Mouse (Mus musculus) kidney, postnatal 14 days (tissue): ENCODE results near the gene Gm826.

Experiments used
- DNase-seq: peaks from one replicate; pipeline ENCODE4 v3.0.0; 2022; ENCODE audit warnings: mixed read lengths

The Gm826 gene

DNA sequence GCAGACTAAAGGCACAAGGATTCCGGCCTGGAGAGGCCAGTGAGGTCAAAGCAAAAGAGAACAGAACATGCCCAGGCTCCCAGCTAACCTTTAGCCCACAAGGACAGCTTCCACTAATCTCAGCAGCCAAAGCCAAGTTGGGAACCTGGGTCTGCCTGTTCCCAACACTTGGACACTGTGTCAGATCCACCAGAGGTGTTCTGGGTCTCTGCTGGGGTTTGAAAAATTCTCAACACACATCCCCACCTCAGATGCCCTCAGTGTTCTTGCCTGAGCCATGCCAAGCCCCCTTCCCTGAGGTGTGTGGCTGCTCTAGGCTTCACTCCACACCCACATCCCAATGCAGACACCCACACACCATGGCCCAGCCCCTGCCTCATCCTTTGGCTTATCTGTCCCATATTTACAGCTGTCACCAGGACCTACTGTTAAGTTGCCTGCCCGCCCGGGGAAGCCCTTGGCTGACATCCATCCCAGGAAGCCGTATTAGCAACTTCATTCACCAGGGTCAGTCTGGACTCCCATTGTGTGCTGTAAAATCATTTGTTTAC is at the start of gene Gm826:
TSS of gene Gm826 (minus strand) at position 52 of the 551 bp plus-strand sequence.
- DNase-seq, result peak; percentile 67

DNA sequence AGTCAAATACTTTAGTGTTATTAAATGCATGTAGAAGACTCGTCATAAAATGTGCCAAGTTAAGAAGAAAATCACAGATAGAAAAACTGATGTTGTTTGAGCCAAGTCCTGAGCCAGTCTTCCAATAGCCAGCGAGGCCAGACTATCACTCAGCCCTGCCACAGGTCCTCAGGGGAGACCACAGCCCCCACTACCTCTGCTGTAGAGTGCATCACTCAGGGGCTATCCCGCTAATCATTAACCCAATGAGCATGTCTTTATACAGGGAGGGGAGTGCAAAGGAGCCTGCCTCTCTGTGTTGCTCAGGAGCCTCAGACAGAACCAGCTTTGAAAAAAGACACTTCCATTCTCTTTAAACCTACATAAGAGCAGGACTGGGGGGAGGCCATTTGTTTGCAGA is 49.5 kb upstream of the Gm826 start:
- DNase-seq, result no peak

DNA sequence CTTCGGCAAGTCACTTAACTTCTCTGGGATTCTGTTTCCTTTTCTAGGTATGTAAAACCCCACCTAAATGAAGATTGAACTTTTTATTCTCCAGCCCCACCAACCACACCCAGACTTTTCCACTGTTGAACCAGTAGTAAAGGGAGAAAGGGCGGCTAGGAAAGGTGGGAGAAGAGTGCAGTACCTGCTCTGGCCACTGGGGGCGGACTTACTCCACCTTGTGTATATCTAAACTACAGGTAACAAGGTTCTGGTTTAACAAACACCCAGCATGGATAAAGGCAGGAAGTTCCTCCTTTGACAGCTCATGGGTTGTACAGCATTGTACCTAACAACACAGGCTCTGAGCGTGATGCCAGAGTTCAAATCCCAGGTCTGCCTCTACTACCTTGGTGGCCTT is 44.3 kb upstream of the Gm826 start:
- peak; percentile 56 for DNase-seq

DNA sequence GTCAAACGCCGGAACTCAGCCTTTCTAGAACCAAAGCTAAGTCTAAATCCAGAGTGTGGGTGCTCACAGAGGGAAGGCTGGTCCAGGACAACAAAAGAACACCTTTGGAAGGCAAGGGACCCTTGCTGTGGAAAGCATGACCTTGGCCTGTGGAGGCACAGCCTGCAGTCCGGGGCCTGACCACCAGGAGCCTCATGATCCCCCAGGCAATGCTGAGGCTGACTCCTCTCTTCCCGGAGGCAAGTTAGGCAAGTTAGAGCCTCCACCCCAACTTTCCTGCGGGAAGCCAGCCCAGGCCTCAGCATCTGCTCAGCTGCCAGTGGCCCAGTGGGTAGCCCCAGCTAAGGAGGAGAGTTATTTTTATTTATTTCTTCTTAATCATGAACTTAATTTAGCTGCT is 42.3 kb upstream of the Gm826 start:
- DNase-seq, result no peak

DNA sequence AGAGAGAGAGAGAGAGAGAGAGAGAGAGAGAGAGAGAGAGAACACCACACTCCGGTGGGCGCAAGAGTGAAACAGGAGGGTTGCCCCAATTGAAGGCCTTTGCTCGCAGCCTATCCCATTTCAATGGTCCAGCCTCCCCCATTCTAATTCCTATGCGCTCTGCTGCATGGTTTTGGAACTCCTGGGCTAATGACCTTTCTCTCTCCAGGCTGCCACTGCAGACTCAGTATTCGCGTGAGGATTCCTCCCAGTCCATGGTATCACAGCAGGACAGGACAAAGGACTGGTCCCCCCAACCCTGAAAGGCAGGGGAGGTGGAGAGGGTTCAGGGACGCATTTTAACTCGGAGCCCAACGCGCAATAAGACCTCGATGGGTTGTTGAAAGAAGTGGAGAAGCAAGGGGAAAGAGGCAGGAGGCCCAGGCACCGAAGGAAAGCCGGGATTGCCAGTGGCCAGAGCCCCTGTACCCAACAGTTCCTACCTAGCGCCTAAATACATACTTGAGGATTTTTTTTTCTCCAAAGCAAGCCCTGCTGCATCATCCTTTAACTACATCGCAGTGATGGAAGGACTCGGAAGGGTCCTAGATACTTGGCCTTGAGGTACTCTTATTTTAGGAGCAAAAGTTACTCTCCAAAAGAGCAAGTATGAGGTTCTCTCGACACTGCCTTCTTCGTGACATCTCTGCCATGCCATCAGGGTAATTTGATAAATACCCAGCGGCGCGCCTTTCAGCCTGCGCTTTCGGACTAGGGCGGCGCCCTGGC is 35.9 kb upstream of the Gm826 start:
- no peak for DNase-seq

DNA sequence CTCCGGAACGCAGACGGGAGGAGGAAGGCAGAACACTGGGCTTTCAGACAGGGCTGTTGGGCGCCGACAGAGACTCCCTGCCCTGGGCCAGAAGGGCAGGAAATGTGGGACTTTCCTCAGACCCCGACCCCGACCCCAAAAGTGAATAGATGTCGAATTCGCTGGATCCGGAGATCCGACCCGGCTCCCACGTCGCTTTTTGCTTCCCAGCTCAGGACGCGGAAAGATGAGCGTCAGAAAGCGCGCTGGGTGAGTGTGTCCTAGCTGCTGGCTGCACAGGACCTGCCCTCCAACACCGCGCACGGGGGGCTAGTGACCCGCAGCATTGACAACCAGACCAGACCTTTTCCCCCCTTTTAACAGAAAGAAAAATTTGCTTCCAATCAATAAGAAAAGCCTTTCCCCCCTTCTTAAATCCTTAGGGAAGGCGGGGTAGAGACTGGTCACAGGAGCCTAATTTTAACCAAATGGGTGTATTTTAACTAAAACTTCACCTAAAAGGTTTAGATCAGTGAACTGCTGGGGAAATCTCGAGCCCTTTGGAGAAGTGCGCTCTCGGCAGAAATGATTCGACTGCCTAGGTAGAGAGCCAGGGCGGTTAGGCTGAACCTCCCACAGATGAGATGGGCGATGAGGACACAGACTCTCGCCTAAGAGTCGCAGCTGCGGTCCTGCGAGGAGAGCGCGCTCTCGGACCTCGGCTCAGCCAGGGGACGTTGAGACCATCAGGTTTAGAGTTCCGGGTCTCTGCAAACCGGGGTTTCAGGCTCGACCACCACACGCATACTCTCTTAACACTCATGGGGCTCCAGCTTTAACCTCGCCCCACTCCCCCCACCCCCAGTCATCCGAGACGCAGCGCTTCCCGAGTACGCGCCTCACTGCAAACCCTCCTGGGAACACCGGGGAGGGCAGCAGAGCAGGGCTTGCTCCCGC is 34.7 kb upstream of the Gm826 start:
- DNase-seq, result no peak

DNA sequence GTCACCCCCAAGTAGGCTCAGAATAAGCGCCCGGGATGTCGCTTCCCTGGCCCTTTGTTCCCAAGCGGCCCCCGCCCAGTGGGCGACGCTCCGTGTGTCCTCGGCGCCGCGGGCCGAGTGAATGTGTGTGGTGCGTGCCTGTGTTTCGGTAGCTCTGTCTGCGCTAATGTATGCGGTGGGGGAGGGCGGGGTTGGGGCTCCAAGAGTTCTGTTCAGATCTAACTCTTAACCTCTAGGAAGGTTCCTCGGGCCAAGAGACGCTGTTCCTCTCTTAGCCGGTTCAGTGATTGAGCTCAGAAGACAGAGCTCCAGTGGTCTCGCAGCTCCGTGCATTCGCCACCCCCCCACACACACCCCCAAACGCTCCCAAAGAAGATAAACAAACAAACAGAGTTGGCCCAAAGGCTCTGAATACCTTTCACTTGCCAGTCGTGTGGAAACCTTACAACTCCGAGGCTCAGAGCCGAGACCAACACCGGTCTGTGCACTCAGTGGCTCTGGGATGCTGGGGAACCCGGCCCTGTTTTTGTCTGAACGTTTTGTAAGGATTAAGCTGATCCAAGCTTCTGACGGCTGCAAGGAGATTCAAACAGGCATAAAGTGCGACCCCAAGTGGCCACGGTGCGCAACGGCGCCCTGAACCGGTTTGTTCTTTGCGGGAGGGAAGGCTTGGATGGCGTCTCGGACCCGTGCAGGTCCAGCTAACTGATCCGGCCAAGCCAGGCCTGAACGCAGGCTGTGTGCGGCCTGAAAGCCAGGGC is 33.7 kb upstream of the Gm826 start:
- peak; percentile 92 for DNase-seq

DNA sequence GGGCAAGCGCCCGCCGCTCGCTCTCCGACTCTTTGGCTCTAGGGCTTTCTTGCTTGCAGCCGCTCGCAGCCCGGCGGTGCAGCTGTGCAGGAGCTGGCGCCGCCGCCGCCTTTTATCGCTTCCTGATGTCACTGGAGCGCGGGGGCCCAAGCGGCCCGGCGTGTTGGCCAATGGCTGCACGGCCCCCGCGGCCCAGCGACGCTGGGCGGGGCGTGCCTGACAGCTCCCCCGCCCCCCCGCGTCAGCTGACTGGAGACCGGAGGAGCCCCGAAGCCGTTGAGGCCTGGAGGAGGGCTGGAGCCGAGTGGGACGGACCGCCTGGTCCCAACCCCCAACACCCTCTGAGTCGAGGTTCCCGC is 33.0 kb upstream of the Gm826 start, which contains the start of gene Mafb:
TSS of gene Mafb (minus strand) at position 86 of the 359 bp plus-strand sequence.
- DNase-seq, result peak; percentile 97

DNA sequence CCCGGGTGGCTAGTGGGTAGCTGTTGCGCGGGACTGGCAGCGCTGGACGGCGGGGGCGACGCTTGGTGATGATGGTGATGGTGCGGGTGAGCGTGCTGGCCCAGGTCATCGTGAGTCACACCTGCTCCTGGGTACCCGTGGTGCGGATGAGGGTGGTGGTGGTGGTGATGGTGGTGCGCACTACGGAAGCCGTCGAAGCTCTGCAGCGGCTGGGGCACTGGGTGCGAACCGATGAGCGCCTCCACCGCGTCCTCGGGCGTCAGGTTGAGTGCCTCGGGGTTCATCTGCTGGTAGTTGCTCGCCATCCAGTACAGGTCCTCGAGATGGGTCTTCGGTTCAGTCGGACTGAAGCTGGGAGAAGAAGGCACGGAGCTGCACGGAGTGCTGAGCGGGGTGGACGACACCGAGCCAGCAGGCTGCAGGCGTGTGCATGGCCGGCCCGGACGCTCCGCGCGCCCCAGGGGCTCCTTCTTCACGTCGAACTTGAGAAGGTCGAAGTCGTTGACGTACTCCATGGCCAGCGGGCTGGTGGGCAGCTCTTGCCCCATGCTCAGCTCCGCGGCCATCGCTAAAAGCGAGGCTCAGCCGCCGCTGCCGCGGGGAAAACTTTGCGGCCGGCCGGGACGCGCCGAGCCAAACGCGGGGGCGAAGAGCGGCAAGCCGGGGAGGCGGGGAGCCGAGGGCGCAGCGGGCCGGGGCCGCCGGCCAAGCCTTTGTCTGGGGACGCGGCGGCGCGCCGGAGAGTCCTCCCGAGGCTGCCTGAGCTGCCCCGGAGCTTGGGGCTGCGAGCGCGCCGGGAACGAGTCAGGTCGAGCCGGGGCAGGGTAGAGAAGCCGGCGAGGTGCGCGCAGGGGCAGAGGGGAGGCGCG is 32.4 kb upstream of the Gm826 start:
- no peak for DNase-seq

DNA sequence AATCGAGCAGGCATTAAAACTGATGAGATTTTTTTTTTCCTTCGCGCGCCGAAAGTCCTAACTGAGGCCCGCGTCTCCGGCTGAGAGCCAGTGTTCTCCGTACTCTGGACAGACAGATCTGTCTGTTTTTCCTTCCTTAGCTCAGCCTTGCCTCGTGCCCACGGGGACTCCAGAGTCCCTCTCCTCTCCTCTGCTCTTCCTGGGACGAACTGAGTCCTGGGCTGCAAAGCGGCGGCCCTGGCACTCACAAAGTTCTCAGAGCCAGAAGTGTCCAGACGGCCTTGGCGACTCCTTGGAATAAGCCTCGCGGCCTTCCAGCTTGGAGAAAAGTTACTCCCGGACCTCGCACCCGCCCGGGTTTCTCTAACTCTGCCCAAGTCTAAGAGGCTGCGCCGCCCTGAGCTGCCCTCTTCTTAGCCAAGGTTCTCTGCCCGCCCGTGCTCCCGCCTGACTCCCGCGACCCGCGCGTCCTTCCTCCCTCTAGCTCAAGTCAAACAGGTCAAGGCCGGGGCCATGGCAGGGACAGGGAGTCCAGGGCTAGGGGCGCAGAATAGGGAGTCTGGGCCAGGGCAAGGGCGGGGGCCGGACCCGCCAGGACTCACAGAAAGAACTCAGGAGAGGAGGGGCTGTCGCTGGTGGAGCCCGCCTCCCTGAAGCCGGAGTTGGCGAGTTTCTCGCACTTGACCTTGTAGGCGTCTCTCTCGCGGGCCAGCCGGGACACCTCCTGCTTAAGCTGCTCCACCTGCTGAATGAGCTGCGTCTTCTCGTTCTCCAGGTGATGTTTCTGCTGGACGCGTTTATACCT is 31.3 kb upstream of the Gm826 start:
- peak; percentile 63 for DNase-seq

DNA sequence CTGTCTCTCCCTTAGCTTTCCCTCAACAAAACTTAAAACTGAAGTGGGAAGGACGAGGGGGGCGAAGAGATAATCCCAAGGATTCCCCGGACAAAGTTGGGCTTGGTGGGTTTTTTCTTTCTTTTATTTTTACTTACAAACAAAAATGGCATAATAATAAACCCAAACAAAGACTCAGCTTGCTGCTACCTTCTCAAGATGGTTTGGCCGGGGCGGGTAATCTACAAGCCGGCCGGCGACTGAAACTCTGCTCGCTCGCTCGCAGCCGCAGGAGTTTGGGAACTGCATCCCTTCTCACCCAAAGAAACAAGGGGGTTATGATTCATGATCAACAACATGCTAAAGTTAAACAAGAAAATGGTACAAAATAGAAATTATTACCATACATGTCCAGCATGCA is 30.7 kb upstream of the Gm826 start:
- no peak for DNase-seq

DNA sequence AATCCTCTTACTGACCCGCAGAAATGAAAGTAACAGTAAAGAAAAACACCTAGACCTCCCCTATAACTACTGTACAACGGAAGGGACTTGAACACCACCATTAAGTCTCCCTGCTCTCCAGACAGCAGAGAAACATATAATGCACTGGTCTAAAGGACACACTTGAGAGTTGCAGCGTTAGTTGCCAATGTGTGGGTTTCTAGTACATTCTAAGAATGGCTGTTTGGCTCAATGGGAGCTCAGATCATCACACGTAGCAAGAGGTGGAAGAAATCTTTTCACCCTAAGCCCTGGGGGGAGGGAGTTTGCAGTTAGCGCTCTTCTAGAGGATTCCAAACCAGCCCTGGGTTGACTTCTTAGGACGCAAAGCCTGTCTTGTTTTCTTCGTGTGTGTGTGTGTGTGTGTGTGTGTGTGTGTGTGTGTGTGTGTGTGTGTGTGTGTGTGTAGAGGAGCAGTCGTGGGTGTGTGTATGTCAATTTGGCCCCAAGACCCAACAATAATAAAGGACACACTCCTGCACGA is 30.2 kb upstream of the Gm826 start:
- DNase-seq, result no peak

DNA sequence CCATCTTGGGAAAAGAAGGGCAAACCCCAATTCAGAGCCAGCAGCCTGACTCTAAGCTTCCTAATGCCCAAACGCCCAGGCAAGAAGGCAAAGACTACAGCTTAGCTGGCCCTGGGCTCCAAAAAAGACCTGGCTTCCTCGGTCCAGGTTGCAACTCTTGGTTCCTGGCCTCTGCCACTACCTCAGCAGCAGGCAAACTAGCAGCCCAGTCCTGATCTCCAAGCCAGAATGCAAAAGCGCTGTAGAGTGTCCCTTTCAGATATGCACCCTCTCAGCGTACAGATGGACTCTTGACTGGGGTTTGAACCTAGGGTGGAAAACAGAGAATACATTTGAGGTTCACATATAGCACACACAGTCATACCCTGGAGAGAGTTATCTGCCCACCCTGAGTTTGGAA is 29.2 kb upstream of the Gm826 start:
- DNase-seq, result no peak

DNA sequence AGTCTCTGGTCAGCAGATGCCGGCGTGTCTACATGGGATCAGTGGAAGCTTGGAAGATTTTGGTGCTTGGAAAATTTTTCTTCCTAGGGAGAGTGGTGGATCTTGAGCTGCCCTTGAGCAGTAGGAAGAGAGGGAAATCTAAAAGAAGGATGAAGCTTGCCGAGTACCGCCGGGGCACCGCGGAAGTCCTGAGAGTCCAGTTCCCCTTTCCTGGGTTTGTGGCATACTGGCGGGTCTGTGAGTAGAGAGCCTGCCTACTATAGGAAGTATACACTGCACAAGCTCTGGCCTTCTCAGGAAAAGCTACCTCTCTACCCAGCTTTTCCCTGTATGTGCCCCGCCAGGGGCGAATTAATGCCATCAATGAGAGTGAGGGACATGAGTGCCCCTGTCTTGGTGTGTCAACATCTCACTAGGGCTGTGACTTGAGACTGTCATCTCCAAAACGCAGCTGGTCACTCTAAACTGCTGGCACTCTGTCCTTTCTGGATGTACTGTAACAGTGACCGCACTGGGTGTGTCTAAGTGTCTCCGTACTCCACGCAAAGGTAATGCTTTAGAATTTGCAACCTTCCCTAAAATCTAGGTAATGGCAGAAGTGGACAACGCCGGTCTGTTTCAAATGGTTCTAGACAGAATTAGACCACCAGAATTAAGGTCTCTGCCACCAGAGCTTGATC is 27.6 kb upstream of the Gm826 start:
- DNase-seq, result no peak

DNA sequence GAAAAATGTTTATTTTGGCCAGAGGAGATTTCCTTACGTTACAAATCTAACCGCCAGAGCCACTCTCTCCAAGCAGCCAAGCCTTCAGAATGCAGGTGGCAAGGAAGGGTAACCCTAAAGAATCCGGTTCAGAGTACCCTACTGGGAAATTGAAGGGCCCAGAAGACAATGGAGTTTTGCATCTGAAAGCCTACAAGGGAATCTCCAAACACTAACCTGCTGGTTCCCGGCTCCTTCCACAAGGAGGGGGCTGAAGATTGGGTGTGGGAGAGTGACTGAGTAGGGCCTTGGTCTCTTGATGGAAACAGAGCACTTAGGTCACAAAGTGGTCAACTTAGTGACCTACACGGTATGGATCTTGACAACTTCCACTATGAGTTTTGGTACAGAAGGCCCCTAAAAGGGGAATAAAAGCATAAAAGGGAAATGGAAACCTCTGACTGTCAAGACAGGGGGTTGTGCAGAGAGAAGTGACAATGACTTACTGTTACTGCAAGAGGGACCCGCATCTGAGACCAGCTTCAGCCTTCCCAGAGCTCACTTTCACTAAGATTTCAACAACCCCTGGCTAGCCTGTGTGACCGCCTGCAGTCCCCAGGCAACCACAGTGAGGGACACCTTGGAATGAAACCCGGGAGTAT is 26.4 kb upstream of the Gm826 start:
- no peak for DNase-seq

DNA sequence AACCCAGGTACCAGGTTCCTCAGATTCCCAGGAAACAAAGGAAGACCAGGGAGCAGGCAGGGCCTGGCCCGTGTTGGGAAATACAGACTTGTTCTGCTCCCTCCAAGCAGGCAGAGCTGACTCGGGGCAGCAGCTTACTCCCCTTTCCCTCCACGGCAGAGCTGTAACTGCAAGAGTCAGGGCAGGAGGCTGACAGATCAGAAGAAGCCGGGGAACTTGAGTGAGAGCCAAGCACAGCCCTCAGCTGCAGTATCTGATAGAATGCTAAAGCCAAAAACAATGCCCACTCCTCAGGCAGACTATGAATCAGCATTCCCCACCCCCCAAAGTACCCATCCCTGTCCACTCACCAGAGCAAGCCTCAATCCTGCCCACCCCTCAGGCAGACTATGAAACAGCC is 24.9 kb upstream of the Gm826 start:
- DNase-seq, result no peak

DNA sequence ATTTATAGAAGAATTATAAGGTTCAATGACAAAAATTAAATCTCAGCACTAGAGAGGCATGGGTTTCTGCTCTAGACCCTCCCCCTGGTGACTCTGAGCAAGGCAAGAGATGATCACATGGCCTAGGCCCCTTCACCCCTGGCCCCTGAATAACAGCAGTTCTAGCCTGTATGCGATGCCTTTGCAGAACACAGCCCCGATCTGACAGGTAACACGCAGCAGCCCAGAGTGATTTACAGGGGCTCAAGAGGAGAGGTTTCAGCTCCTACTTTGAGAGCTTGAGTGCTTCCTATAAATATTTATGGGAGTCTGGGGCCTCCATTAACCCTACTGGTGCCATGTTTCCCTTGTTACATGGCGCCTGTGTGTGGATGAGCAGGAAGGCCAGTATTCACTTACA is 23.5 kb upstream of the Gm826 start:
- no peak for DNase-seq

DNA sequence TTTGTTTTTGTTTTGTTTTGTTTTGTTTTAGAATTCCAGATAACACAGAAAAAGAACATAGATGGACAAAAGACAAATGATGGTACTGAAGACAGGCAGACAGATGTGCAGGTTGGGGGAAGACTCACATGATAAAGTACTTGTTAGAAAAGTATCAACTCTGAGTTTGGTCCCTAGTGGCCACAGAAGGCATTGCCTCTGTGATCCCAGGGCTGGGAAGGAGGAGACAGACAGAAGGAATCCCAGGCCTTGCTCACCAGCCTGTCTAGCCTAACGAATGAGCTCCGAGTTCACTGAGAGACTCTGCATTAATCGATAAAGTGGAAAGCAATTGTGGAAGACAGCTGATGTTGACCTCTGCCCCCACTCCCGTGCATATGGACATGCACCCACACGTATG is 22.2 kb upstream of the Gm826 start:
- no peak for DNase-seq

DNA sequence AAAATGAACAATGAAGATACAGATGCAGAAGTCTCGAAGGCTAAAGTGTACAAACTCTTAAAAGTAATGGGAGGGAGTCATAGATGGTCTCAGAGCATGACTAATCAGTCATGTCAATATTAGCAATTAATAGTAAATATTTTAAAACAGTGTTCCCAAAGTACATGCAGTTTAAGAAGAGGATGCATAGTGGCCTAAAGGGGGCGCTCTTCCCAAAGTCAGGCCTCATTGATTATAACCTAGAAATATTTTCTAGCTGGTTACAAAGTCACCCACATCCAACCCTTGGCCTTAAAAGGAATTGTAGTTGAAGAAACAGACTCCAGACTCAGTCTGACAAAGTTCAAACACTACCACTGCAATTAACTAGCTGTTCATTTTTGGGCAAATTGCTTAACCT is 20.4 kb upstream of the Gm826 start:
- no peak for DNase-seq

DNA sequence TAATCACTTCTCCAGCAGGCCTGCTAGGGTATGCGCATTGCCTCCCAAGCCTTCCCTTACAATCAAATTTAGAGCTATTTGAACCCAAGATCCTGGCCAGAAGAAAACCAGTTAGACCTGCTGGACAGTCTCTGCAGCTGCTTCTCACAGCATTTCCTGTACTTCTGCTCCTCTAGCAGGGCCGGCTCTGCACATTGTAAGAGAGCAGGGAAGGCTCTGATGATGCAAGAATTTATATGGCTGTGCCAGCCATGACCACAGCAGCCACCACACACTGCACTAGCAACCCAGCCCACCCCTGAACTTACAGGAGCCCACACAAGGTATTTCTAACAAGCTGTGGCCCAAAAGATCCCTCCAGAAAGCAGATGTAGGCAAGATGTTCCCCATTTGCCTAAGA is 19.6 kb upstream of the Gm826 start:
- DNase-seq, result no peak
